In genomic region chr6:139589291-139589690, GRCm38 (mm10) we compare ENCODE assay signal across 8 mouse cellular contexts. TPM values are rescaled to one million over a fixed set of nuclear protein-coding genes. Genes with fewer than 3 reads are reported as not detected.
A peak's percentile ranks its signal among the peaks of the same experiment; 100 is the strongest.
DNase-seq lines count a peak whose midpoint lies in the region; ATAC-seq and TF ChIP-seq lines count a peak whose summit lies in the region.

No protein-coding gene starts in this region.

- H3K9me3 ChIP-seq in kidney, embryonic 14.5 days (ENCODE audit: control insufficient read depth, low read length), result no peaks in the 10 kb centered on the region
- no peaks in the 10 kb centered on the region for H3K9me3 ChIP-seq in liver, embryonic 14.5 days (ENCODE audit: control insufficient read depth, low read length)
- no peaks in the 10 kb centered on the region for H3K9me3 ChIP-seq in neural tube, embryonic 15.5 days (replicated peaks)

- no peaks in the 10 kb centered on the region for H3K27me3 ChIP-seq in thymus, adult 2 months (ENCODE audit: control insufficient read depth, insufficient read depth, low read length)
- 0 out of 2 replicates have a peak, but pooled peaks cover 6% of the 10 kb centered on the region for H3K27me3 ChIP-seq in kidney, embryonic 14.5 days (ENCODE audit: control insufficient read depth, insufficient read depth, low read length)
- no peaks in the 10 kb centered on the region for H3K27me3 ChIP-seq in liver, embryonic 14.5 days (ENCODE audit: control insufficient read depth, insufficient read depth, low read length)
- 0 out of 2 replicates have a peak, but pooled peaks cover 2% of the 10 kb centered on the region for H3K27me3 ChIP-seq in neural tube, embryonic 15.5 days (replicated peaks)

- no peak for TF ChIP-seq EP300 in liver, embryonic 14.5 days (IDR thresholded peaks at IDR 0.05; ENCODE audit: low read depth)

- peak; percentile 9 for DNase-seq in thymus, postnatal 4 days
- no peak for DNase-seq in thymus, adult 2 months
- peak; percentile 92 for DNase-seq in embryo, embryonic 10.5 days (ENCODE audit: low spot score)
- DNase-seq in heart, adult 8-10 months (ENCODE audit: low spot score), result peak; percentile 15
- peak; percentile 19 to 30 (median 24) for DNase-seq in liver, embryonic 14.5 days (ENCODE audit: low read depth in 3 of 3, low spot score in 3 of 3)
- DNase-seq in spleen, postnatal 4 days (ENCODE audit: low spot score in 2 of 2), result no peak

- no peak overlapping the region for H3K4me3 ChIP-seq in thymus, adult 2 months (ENCODE audit: control insufficient read depth, insufficient read depth, low read length)
- H3K4me3 ChIP-seq in kidney, embryonic 14.5 days (ENCODE audit: low read length), result no peak overlapping the region
- H3K4me3 ChIP-seq in liver, embryonic 14.5 days (ENCODE audit: insufficient read depth in 1 of 2, low read depth in 2 of 2, low read length in 2 of 2), result no peak overlapping the region
- no peak overlapping the region for H3K4me3 ChIP-seq in neural tube, embryonic 15.5 days (replicated peaks)

- H3K36me3 ChIP-seq in thymus, adult 2 months (ENCODE audit: control insufficient read depth, insufficient read depth, low read length), result no peaks in the 10 kb centered on the region
- H3K36me3 ChIP-seq in kidney, embryonic 14.5 days (ENCODE audit: control insufficient read depth, insufficient read depth, low read length), result no peaks in the 10 kb centered on the region
- no peaks in the 10 kb centered on the region for H3K36me3 ChIP-seq in liver, embryonic 14.5 days (replicated peaks; ENCODE audit: control insufficient read depth, insufficient read depth, low read depth)
- no peaks in the 10 kb centered on the region for H3K36me3 ChIP-seq in neural tube, embryonic 15.5 days

- no peak for TF ChIP-seq CTCF in thymus, adult 2 months (IDR thresholded peaks at IDR 0.05; ENCODE audit: borderline replicate concordance, control insufficient read depth, extremely low read depth, insufficient read depth, low read length, poor library complexity)
- TF ChIP-seq CTCF in liver, embryonic 14.5 days (IDR thresholded peaks at IDR 0.05; ENCODE audit: low read depth), result peak; percentile 51

- WGBS in thymus, adult 2 months, result 11% methylated on average over 12 of the region's 12 CpGs
- 12% methylated on average over 12 of the region's 12 CpGs for WGBS in kidney, embryonic 14.5 days
- WGBS in liver, embryonic 14.5 days (ENCODE audit: insufficient replicate concordance), result 9% methylated on average over 12 of the region's 12 CpGs
- WGBS in neural tube, embryonic 15.5 days, result 11% methylated on average over 12 of the region's 12 CpGs

- no peaks in the 10 kb centered on the region for H3K4me1 ChIP-seq in thymus, adult 2 months (replicated peaks; ENCODE audit: control insufficient read depth, insufficient read depth, low read length)
- H3K4me1 ChIP-seq in kidney, embryonic 14.5 days (ENCODE audit: control insufficient read depth, insufficient read depth, low read length), result no peaks in the 10 kb centered on the region
- H3K4me1 ChIP-seq in liver, embryonic 14.5 days (replicated peaks; ENCODE audit: control insufficient read depth in 2 of 2, insufficient read depth in 2 of 2, low read length in 1 of 2), result peaks cover 0 to 2% of the 10 kb centered on the region in 2 experiments; a peak in 2 of 4 replicates
- peaks cover 5% of the 10 kb centered on the region; the same call in 1 of the 2 replicates for H3K4me1 ChIP-seq in neural tube, embryonic 15.5 days

- H3K9ac ChIP-seq in kidney, embryonic 14.5 days (ENCODE audit: low read depth, low read length), result no peak overlapping the region
- no peak overlapping the region for H3K9ac ChIP-seq in liver, embryonic 14.5 days (replicated peaks)
- H3K9ac ChIP-seq in neural tube, embryonic 15.5 days (replicated peaks), result no peak overlapping the region

- peak overlapping the region; percentile 29; the same call in 1 of the 2 replicates for H3K4me2 ChIP-seq in kidney, embryonic 14.5 days (replicated peaks; ENCODE audit: low read depth, low read length)
- no peak overlapping the region for H3K4me2 ChIP-seq in liver, embryonic 14.5 days (ENCODE audit: low read depth)
- peak overlapping the region; percentile 36 for H3K4me2 ChIP-seq in neural tube, embryonic 15.5 days

- peak; percentile 70 for ATAC-seq in kidney, embryonic 14.5 days (ENCODE audit: low FRiP score, low TSS enrichment)
- ATAC-seq in liver, embryonic 14.5 days (ENCODE audit: insufficient read depth), result no peak
- peak; percentile 66 for ATAC-seq in neural tube, embryonic 15.5 days (ENCODE audit: low FRiP score)

- H3K27ac ChIP-seq in thymus, adult 2 months (ENCODE audit: control insufficient read depth, insufficient read depth, low read length), result no peak overlapping the region
- no peak overlapping the region for H3K27ac ChIP-seq in kidney, embryonic 14.5 days (ENCODE audit: low read depth, low read length)
- H3K27ac ChIP-seq in liver, embryonic 14.5 days, result no peak overlapping the region
- no peak overlapping the region for H3K27ac ChIP-seq in neural tube, embryonic 15.5 days (replicated peaks)

- TF ChIP-seq POLR2A in thymus, adult 2 months (IDR thresholded peaks at IDR 0.05; ENCODE audit: control insufficient read depth, extremely low read depth, insufficient read depth, low read length, poor library complexity), result no peak

RNA-seq across cellular contexts. Expression of gene Pik3c2g, which starts 2.3 kb away (rescaled TPM):
- polyA plus RNA-seq in thymus, adult 2 months (2012; rRNA removed), result 0.19 TPM in 1 of 2 replicates, not detected in the other
- total RNA-seq in heart, adult 8-10 months (2022), result 1 to 10 TPM in 1 of 4 experiments, under 1 TPM in 1, not detected in 2; 0.09 to 1.9 TPM
- 0.11 and 0.30 TPM in 2 replicates for polyA plus RNA-seq in kidney, embryonic 14.5 days (2014; fragmentation: Nextera tagmentation; extraction: Ambion mirVana)
- polyA plus RNA-seq in liver, embryonic 14.5 days (2012; rRNA removed), result 0.92 and 1.2 TPM in 2 replicates
- polyA plus RNA-seq in liver, embryonic 14.5 days (2014; fragmentation: Nextera tagmentation; extraction: Ambion mirVana), result 1.3 TPM in 2 replicates
- 0.19 and 0.36 TPM in 2 replicates for polyA plus RNA-seq in neural tube, embryonic 15.5 days (2015; fragmentation: Nextera tagmentation; extraction: Ambion mirVana)

Comparison
In these comparisons a context has a peak if more than half of its experiments do, and no peak if none do; other contexts are left out.
1. DNase-seq: peak in thymus, postnatal 4 days (single experiment), embryo, embryonic 10.5 days (single experiment), heart, adult 8-10 months (single experiment) and liver, embryonic 14.5 days (3 of 3); none in thymus, adult 2 months (single experiment) and spleen, postnatal 4 days (0 of 2).